Mouse (Mus musculus): ENCODE results near the gene Tm4sf20. TPM values are rescaled to one million over a fixed set of nuclear protein-coding genes. Genes with fewer than 3 reads are reported as not detected.
A peak's percentile ranks its signal among the peaks of the same experiment; 100 is the strongest.

Tm4sf20 gene
- total and polyA plus RNA-seq, 3 experiments, result not detected

- DNase-seq (ENCODE audit: extremely low read depth), result no peak
Observed at GRCm38 (mm10) chr1:82788070-82788469, 19.8 kb upstream of the Tm4sf20 start.

GRCm38 (mm10) chr1:82787414-82787813, 19.2 kb upstream of the Tm4sf20 start:
- peak; percentile 76 for TF ChIP-seq ZC3H11A (IDR thresholded peaks at IDR 0.05; ENCODE audit: low read depth, low read length)
- no peak for TF ChIP-seq JUN (IDR thresholded peaks at IDR 0.05; ENCODE audit: insufficient read depth, low read depth, low read length)
- TF ChIP-seq CTCF (conservative IDR thresholded peaks at IDR 0.05 in 1 of 2, IDR thresholded peaks at IDR 0.05 in 1 of 2; ENCODE audit: low read depth in 2 of 2, low read length in 2 of 2), result peak; percentile 31 to 86; a peak in 3 of 4 replicates
- peak; percentile 93 for TF ChIP-seq RAD21 (IDR thresholded peaks at IDR 0.05; ENCODE audit: low read depth, low read length)
- no peak for TF ChIP-seq BHLHE40 (IDR thresholded peaks at IDR 0.05; ENCODE audit: low read depth, low read length)
- TF ChIP-seq CHD2 (IDR thresholded peaks at IDR 0.05; ENCODE audit: low read length), result no peak
- TF ChIP-seq POLR2AphosphoS2 (IDR thresholded peaks at IDR 0.05; ENCODE audit: low read depth, low read length), result no peak
- TF ChIP-seq SMC3 (IDR thresholded peaks at IDR 0.05; ENCODE audit: low read depth, low read length), result peak; percentile 85
- TF ChIP-seq EP300 (IDR thresholded peaks at IDR 0.05; ENCODE audit: low read length), result no peak
- no peak for TF ChIP-seq RCOR1 (conservative IDR thresholded peaks at IDR 0.05; ENCODE audit: low read depth, low read length)
- TF ChIP-seq NELFE (IDR thresholded peaks at IDR 0.05; ENCODE audit: low read depth, low read length), result no peak
- TF ChIP-seq UBTF (IDR thresholded peaks at IDR 0.05; ENCODE audit: low read depth, low read length), result no peak
- TF ChIP-seq E2F4 (IDR thresholded peaks at IDR 0.05; ENCODE audit: insufficient replicate concordance, low read depth, low read length), result no peak
- no peak for TF ChIP-seq IRF4 (IDR thresholded peaks at IDR 0.05; ENCODE audit: low read depth, low read length)
- no peak for TF ChIP-seq TBP (conservative IDR thresholded peaks at IDR 0.05; ENCODE audit: low read depth, low read length)
- no peak for TF ChIP-seq ETS1 (conservative IDR thresholded peaks at IDR 0.05; ENCODE audit: low read depth, low read length)
- TF ChIP-seq USF2 (conservative IDR thresholded peaks at IDR 0.05; ENCODE audit: low read depth, low read length), result no peak
- no peak for TF ChIP-seq NRF1 (IDR thresholded peaks at IDR 0.05; ENCODE audit: low read depth, low read length)
- TF ChIP-seq MAFK (IDR thresholded peaks at IDR 0.05; ENCODE audit: insufficient replicate concordance, low read length), result no peak
- in situ Hi-C loops (cut with MboI; ENCODE audit: low pct_ligation_motif_present, low pct_unique_long_range_greater_than_20kb, low sequenced_read_pairs) (loop anchor here (25.0 kb wide), 1 partner anchor 400 kb away; no protein-coding TSS in a partner anchor), dilution Hi-C loops (cut with MboI; ENCODE audit: extremely low pct_ligation_motif_present, extremely low pct_unique_long_range_greater_than_20kb, low sequenced_read_pairs) (no loop called here)
- no peaks in the 10 kb centered on the region for H3K4me1 ChIP-seq (ENCODE audit: control insufficient read depth in 1 of 2, insufficient read depth in 2 of 2)
- H3K4me2 ChIP-seq (ENCODE audit: insufficient read depth, low read depth, poor library complexity, severe bottlenecking), result no peak overlapping the region
- no peaks in the 10 kb centered on the region for H3K36me3 ChIP-seq (replicated peaks in 1 of 2; ENCODE audit: control insufficient read depth in 1 of 2, insufficient read depth in 1 of 2, low read length in 1 of 2)
- H3K4me3 ChIP-seq (replicated peaks in 1 of 3; ENCODE audit: low read depth in 2 of 3, low read length in 2 of 3, poor library complexity in 1 of 3), result no peak overlapping the region
- H3K79me2 ChIP-seq (replicated peaks; ENCODE audit: control insufficient read depth, extremely low read depth, insufficient read depth, poor library complexity, severe bottlenecking), result no peaks in the 10 kb centered on the region
- DNase-seq (ENCODE audit: extremely low read depth), result peak; percentile 40
- H3K27ac ChIP-seq (ENCODE audit: insufficient read depth, low read depth), result no peak overlapping the region
- no peak overlapping the region for H3K9ac ChIP-seq (ENCODE audit: insufficient read depth, low read depth)
- H3K27me3 ChIP-seq (replicated peaks), result peaks cover 2% of the 10 kb centered on the region
- no peaks in the 10 kb centered on the region for H3K9me3 ChIP-seq (replicated peaks; ENCODE audit: low read length)

More at GRCm38 (mm10) chr1:82788070-82788469, 19.8 kb upstream of the Tm4sf20 start:
- dilution Hi-C loops (cut with MboI; ENCODE audit: extremely low pct_ligation_motif_present, extremely low pct_unique_long_range_greater_than_20kb, low sequenced_read_pairs), result no loop called here
- H3K4me2 ChIP-seq (ENCODE audit: insufficient read depth, low read depth, poor library complexity, severe bottlenecking), result no peak overlapping the region
- H3K4me3 ChIP-seq (replicated peaks in 1 of 3; ENCODE audit: low read depth in 2 of 3, low read length in 2 of 3, poor library complexity in 1 of 3), result no peak overlapping the region
- H3K9me3 ChIP-seq (replicated peaks; ENCODE audit: low read length), result no peaks in the 10 kb centered on the region
- in situ Hi-C loops (cut with MboI; ENCODE audit: low pct_ligation_motif_present, low pct_unique_long_range_greater_than_20kb, low sequenced_read_pairs), result loop anchor here (25.0 kb wide), 1 partner anchor 399 kb away; no protein-coding TSS in a partner anchor
- peaks cover 2% of the 10 kb centered on the region for H3K27me3 ChIP-seq (replicated peaks)
- no peak overlapping the region for H3K27ac ChIP-seq (ENCODE audit: insufficient read depth, low read depth)
- H3K4me1 ChIP-seq (ENCODE audit: control insufficient read depth in 1 of 2, insufficient read depth in 2 of 2), result no peaks in the 10 kb centered on the region
- TF ChIP-seq ZC3H11A (IDR thresholded peaks at IDR 0.05; ENCODE audit: low read depth, low read length) (no peak), POLR2A (IDR thresholded peaks at IDR 0.05; ENCODE audit: low read depth, low read length) (no peak), KAT2A (IDR thresholded peaks at IDR 0.05; ENCODE audit: insufficient replicate concordance, low read length) (no peak), IRF4 (IDR thresholded peaks at IDR 0.05; ENCODE audit: low read depth, low read length) (no peak), CHD1 (IDR thresholded peaks at IDR 0.05; ENCODE audit: low read depth, low read length) (no peak), PAX5 (IDR thresholded peaks at IDR 0.05; ENCODE audit: low read length) (no peak), MAZ (IDR thresholded peaks at IDR 0.05; ENCODE audit: low read depth, low read length) (no peak), USF1 (IDR thresholded peaks at IDR 0.05; ENCODE audit: low read depth, low read length) (no peak), ZKSCAN1 (IDR thresholded peaks at IDR 0.05; ENCODE audit: borderline replicate concordance, low read depth, low read length) (no peak), EP300 (IDR thresholded peaks at IDR 0.05; ENCODE audit: low read length) (no peak), TCF12 (IDR thresholded peaks at IDR 0.05; ENCODE audit: low read depth, low read length) (no peak), MEF2A (IDR thresholded peaks at IDR 0.05; ENCODE audit: borderline replicate concordance, low read depth, low read length) (no peak), MXI1 (IDR thresholded peaks at IDR 0.05; ENCODE audit: low read depth, low read length) (no peak)
- no peak overlapping the region for H3K9ac ChIP-seq (ENCODE audit: insufficient read depth, low read depth)
- H3K79me2 ChIP-seq (replicated peaks; ENCODE audit: control insufficient read depth, extremely low read depth, insufficient read depth, poor library complexity, severe bottlenecking), result no peaks in the 10 kb centered on the region
- no peaks in the 10 kb centered on the region for H3K36me3 ChIP-seq (replicated peaks in 1 of 2; ENCODE audit: control insufficient read depth in 1 of 2, insufficient read depth in 1 of 2, low read length in 1 of 2)
